28 mouse cellular contexts compared by ENCODE assay signal in genomic region chr12:71784666-71785255, GRCm38 (mm10). TPM values are rescaled to one million over a fixed set of nuclear protein-coding genes. Genes with fewer than 3 reads are reported as not detected.
DNase-seq lines count a peak whose midpoint lies in the region; ATAC-seq and TF ChIP-seq lines count a peak whose summit lies in the region.
"Had no signal": no experiment of that assay in that cellular context is flagged by ENCODE, and none has a peak within 500 bp of the region (broad histone marks: within the 10 kb centered on the region; RNA-seq: fewer than 3 reads in every experiment).

No protein-coding gene starts in this region.

- TF ChIP-seq CTCF in gastrocnemius, adult 2 months (IDR thresholded peaks at IDR 0.05), result no peak

- H3K9me3 ChIP-seq in forebrain, embryonic 14.5 days (replicated peaks; ENCODE audit: control insufficient read depth, low read length), result no peaks in the 10 kb centered on the region
- H3K9me3 ChIP-seq in forebrain, embryonic 16.5 days (ENCODE audit: control insufficient read depth, low read length), result no peaks in the 10 kb centered on the region
- no peaks in the 10 kb centered on the region for H3K9me3 ChIP-seq in kidney, embryonic 15.5 days (replicated peaks)
- no peaks in the 10 kb centered on the region for H3K9me3 ChIP-seq in embryonic facial prominence, embryonic 13.5 days
- H3K9me3 ChIP-seq: embryonic facial prominence, embryonic 12.5 days; forebrain, embryonic 12.5 days; heart, embryonic 13.5 days; limb, embryonic 12.5 days; lung, embryonic 15.5 days; midbrain, embryonic 13.5 days had no signal

- intact Hi-C loops in gastrocnemius, adult 2 months (cut with DNase I), result no loop called here

- no peaks in the 10 kb centered on the region for H3K27me3 ChIP-seq in forebrain, embryonic 14.5 days (replicated peaks; ENCODE audit: control insufficient read depth, insufficient read depth, low read length)
- no peaks in the 10 kb centered on the region for H3K27me3 ChIP-seq in forebrain, embryonic 16.5 days (replicated peaks; ENCODE audit: control insufficient read depth, insufficient read depth, low read length)
- H3K27me3 ChIP-seq in kidney, embryonic 15.5 days, result no peaks in the 10 kb centered on the region
- no peaks in the 10 kb centered on the region for H3K27me3 ChIP-seq in embryonic facial prominence, embryonic 13.5 days
- H3K27me3 ChIP-seq: embryonic facial prominence, embryonic 12.5 days; forebrain, embryonic 12.5 days; heart, embryonic 13.5 days; limb, embryonic 12.5 days; lung, embryonic 15.5 days; midbrain, embryonic 13.5 days had no signal

- no peak overlapping the region for H3K4me2 ChIP-seq in forebrain, embryonic 14.5 days (ENCODE audit: low read length)
- H3K4me2 ChIP-seq in forebrain, embryonic 16.5 days (ENCODE audit: low read length), result no peak overlapping the region
- no peak overlapping the region for H3K4me2 ChIP-seq in kidney, embryonic 15.5 days
- H3K4me2 ChIP-seq in embryonic facial prominence, embryonic 13.5 days, result no peak overlapping the region
- H3K4me2 ChIP-seq: embryonic facial prominence, embryonic 12.5 days; forebrain, embryonic 12.5 days; heart, embryonic 13.5 days; limb, embryonic 12.5 days; lung, embryonic 15.5 days; midbrain, embryonic 13.5 days had no signal

- peak; percentile 43 for DNase-seq in forebrain, embryonic 14.5 days (ENCODE audit: low spot score)
- no peak for DNase-seq in kidney, adult 18-20 months
- no peak for DNase-seq in left cerebral cortex, adult 8-10 months (ENCODE audit: low spot score in 2 of 2)
- DNase-seq in adrenal gland, adult 18-20 months (ENCODE audit: low spot score in 2 of 2), result no peak
- no peak for DNase-seq in gastrocnemius, adult 2 months
- DNase-seq: adrenal gland, postnatal 25 days; cerebellum, adult 2 months; cerebellum, postnatal 14 days; gastrocnemius, postnatal 36 days; heart, adult 2 months; layer of hippocampus, adult 9-11 months; lung, postnatal 36 days; right cerebral cortex, adult 18-20 months; right cerebral cortex, postnatal 4 days; thymus, adult 18-20 months; thymus, postnatal 36 days had no signal

- no peak for ATAC-seq in forebrain, embryonic 14.5 days
- ATAC-seq in forebrain, embryonic 16.5 days, result no peak; the same call in 1 of the 2 replicates
- no peak for ATAC-seq in kidney, embryonic 15.5 days (replicated peaks; ENCODE audit: low FRiP score)
- no peak for ATAC-seq in embryonic facial prominence, embryonic 13.5 days (ENCODE audit: insufficient number of reproducible peaks, insufficient read depth, low FRiP score, low TSS enrichment, low read depth)
- ATAC-seq: intestine, embryonic 16.5 days; midbrain, embryonic 13.5 days had no signal

- no peak overlapping the region for H3K27ac ChIP-seq in forebrain, embryonic 14.5 days (ENCODE audit: low read depth, low read length)
- no peak overlapping the region for H3K27ac ChIP-seq in forebrain, embryonic 16.5 days (ENCODE audit: low read length)
- 0 out of 2 replicates have a peak overlapping the region, but pooled peaks have one; percentile 3 for H3K27ac ChIP-seq in kidney, embryonic 15.5 days
- 0 out of 2 replicates have a peak overlapping the region, but pooled peaks have one; percentile 1 for H3K27ac ChIP-seq in embryonic facial prominence, embryonic 13.5 days
- H3K27ac ChIP-seq in gastrocnemius, adult 2 months, result no peak overlapping the region
- H3K27ac ChIP-seq: embryonic facial prominence, embryonic 12.5 days; forebrain, embryonic 12.5 days; heart, adult 2 months; heart, embryonic 13.5 days; limb, embryonic 12.5 days; lung, embryonic 15.5 days; midbrain, embryonic 13.5 days; stomach, postnatal 0 days had no signal

- H3K9ac ChIP-seq in forebrain, embryonic 14.5 days (ENCODE audit: low read length), result no peak overlapping the region
- H3K9ac ChIP-seq in forebrain, embryonic 16.5 days (replicated peaks; ENCODE audit: low read depth, low read length), result no peak overlapping the region
- H3K9ac ChIP-seq in kidney, embryonic 15.5 days, result no peak overlapping the region
- no peak overlapping the region for H3K9ac ChIP-seq in embryonic facial prominence, embryonic 13.5 days
- H3K9ac ChIP-seq: embryonic facial prominence, embryonic 12.5 days; forebrain, embryonic 12.5 days; heart, embryonic 13.5 days; limb, embryonic 12.5 days; lung, embryonic 15.5 days; midbrain, embryonic 13.5 days had no signal

- no peaks in the 10 kb centered on the region for H3K36me3 ChIP-seq in forebrain, embryonic 14.5 days (ENCODE audit: control insufficient read depth, insufficient read depth, low read length)
- no peaks in the 10 kb centered on the region; the same call in 1 of the 2 replicates for H3K36me3 ChIP-seq in forebrain, embryonic 16.5 days (ENCODE audit: control insufficient read depth, insufficient read depth)
- H3K36me3 ChIP-seq in kidney, embryonic 15.5 days, result no peaks in the 10 kb centered on the region
- no peaks in the 10 kb centered on the region for H3K36me3 ChIP-seq in embryonic facial prominence, embryonic 13.5 days
- H3K36me3 ChIP-seq: embryonic facial prominence, embryonic 12.5 days; forebrain, embryonic 12.5 days; heart, embryonic 13.5 days; limb, embryonic 12.5 days; lung, embryonic 15.5 days; midbrain, embryonic 13.5 days had no signal

- no peak overlapping the region for H3K4me3 ChIP-seq in forebrain, embryonic 14.5 days (ENCODE audit: low read depth, low read length)
- H3K4me3 ChIP-seq in forebrain, embryonic 16.5 days (replicated peaks; ENCODE audit: low read length), result no peak overlapping the region
- H3K4me3 ChIP-seq in kidney, embryonic 15.5 days (replicated peaks), result no peak overlapping the region
- no peak overlapping the region for H3K4me3 ChIP-seq in embryonic facial prominence, embryonic 13.5 days
- H3K4me3 ChIP-seq in gastrocnemius, adult 2 months, result no peak overlapping the region
- H3K4me3 ChIP-seq: embryonic facial prominence, embryonic 12.5 days; erythroblast, embryonic 14.5 days; forebrain, embryonic 12.5 days; heart, adult 2 months; heart, embryonic 13.5 days; limb, embryonic 12.5 days; lung, embryonic 15.5 days; midbrain, embryonic 13.5 days had no signal

- WGBS in forebrain, embryonic 14.5 days, result 33% methylated on average over 11 of the region's 11 CpGs
- 23% methylated on average over 11 of the region's 11 CpGs for WGBS in forebrain, embryonic 16.5 days
- 30% methylated on average over 11 of the region's 11 CpGs for WGBS in kidney, embryonic 15.5 days
- WGBS in embryonic facial prominence, embryonic 13.5 days, result 43% methylated on average over 11 of the region's 11 CpGs

- peaks cover 4% of the 10 kb centered on the region; the same call in 1 of the 2 replicates for H3K4me1 ChIP-seq in forebrain, embryonic 14.5 days (ENCODE audit: control insufficient read depth, insufficient read depth, low read length)
- 0 out of 2 replicates have a peak, but pooled peaks cover 3% of the 10 kb centered on the region for H3K4me1 ChIP-seq in forebrain, embryonic 16.5 days (replicated peaks; ENCODE audit: control insufficient read depth, insufficient read depth, low read length)
- H3K4me1 ChIP-seq in kidney, embryonic 15.5 days, result peaks cover 29% of the 10 kb centered on the region
- H3K4me1 ChIP-seq in embryonic facial prominence, embryonic 13.5 days, result peaks cover 4% of the 10 kb centered on the region; the same call in 1 of the 2 replicates
- H3K4me1 ChIP-seq: forebrain, embryonic 12.5 days; midbrain, embryonic 13.5 days had no signal

RNA-seq across cellular contexts. Expression of gene Daam1, which starts 46.1 kb away (rescaled TPM):
- 29.9 and 40.9 TPM in 2 replicates for polyA plus RNA-seq in forebrain, embryonic 14.5 days (2014; fragmentation: Nextera tagmentation; extraction: Ambion mirVana)
- 28.1 and 29.7 TPM in 2 replicates for polyA plus RNA-seq in forebrain, embryonic 16.5 days (2015; fragmentation: Nextera tagmentation; extraction: Ambion mirVana)
- 9.0 and 9.4 TPM in 2 replicates for polyA plus RNA-seq in kidney, embryonic 15.5 days (2015; fragmentation: Nextera tagmentation; extraction: Ambion mirVana)
- 10.4 and 12.0 TPM in 2 replicates for polyA plus RNA-seq in embryonic facial prominence, embryonic 13.5 days (2015; fragmentation: Nextera tagmentation; extraction: Ambion mirVana)
- 10 to 100 TPM; 49.2 to 52.6 (median 51.6) TPM for total RNA-seq in left cerebral cortex, adult 8-10 months (2022)
- 10 to 100 TPM; 18.8 to 21.2 TPM for total RNA-seq in adrenal gland, adult 18-20 months (2021)
- 10 to 100 TPM in 1 of 2 experiments, 1 to 10 TPM in 1; 8.0 to 12.8 TPM for total RNA-seq in gastrocnemius, adult 2 months (2021)

Comparison
In these comparisons a context has a peak if more than half of its experiments do, and no peak if none do; other contexts are left out.
1. H3K27ac ChIP-seq: peak in kidney, embryonic 15.5 days (single experiment) and embryonic facial prominence, embryonic 13.5 days (single experiment); none in forebrain, embryonic 14.5 days (single experiment), forebrain, embryonic 16.5 days (single experiment) and gastrocnemius, adult 2 months (single experiment).